Mouse (Mus musculus) liver, postnatal 0 days (tissue): Measurements from ENCODE around the gene Gm20388. TPM values are rescaled to one million over a fixed set of nuclear protein-coding genes. Genes with fewer than 3 reads are reported as not detected.
A peak's percentile ranks its signal among the peaks of the same experiment; 100 is the strongest.

ENCODE experiments used
- ATAC-seq: fragments of 200-750 bp; cut with Nextera tagmentation; 2 replicates; pipeline ENCODE4 v1.8.0; 2017; ENCODE audit warnings: mild to moderate bottlenecking, moderate library complexity
- DNase-seq: peaks from one replicate; pipeline ENCODE4 v3.0.0-alpha.2; 2016
- H3K27ac ChIP-seq: fragments of 300-500 bp; sonication (generic); 2 replicates; pipeline ENCODE4 v1.5.1; 2014; ENCODE audit warnings: antibody characterized with exemption, moderate library complexity, mild to moderate bottlenecking, low read depth
- H3K27me3 ChIP-seq: fragments of 300-500 bp; sonication (generic); 2 replicates; pipeline ENCODE4 v1.6.1; 2014; ENCODE audit warnings: low read length, control low read depth, mixed read lengths; ENCODE audit not compliant: insufficient read depth
- H3K36me3 ChIP-seq: fragments of 300-500 bp; sonication (generic); replicated peaks from 2 replicates; pipeline ENCODE4 v1.6.1; 2014; ENCODE audit warnings: mild to moderate bottlenecking, control low read depth, low read length, moderate library complexity, mixed read lengths; ENCODE audit not compliant: insufficient read depth
- H3K4me1 ChIP-seq: fragments of 300-500 bp; sonication (generic); 2 replicates; pipeline ENCODE4 v1.6.1; 2014; ENCODE audit warnings: antibody characterized with exemption, mild to moderate bottlenecking, control low read depth; ENCODE audit not compliant: insufficient read depth
- H3K4me2 ChIP-seq: fragments of 300-500 bp; sonication (generic); 2 replicates; pipeline ENCODE4 v1.6.1; 2014; ENCODE audit warnings: low read depth, mild to moderate bottlenecking, low read length, moderate library complexity, mixed read lengths
- H3K4me3 ChIP-seq: fragments of 300-500 bp; sonication (generic); 2 replicates; pipeline ENCODE4 v1.5.1; 2014; ENCODE audit warnings: low read depth, low read length
- H3K9ac ChIP-seq: fragments of 300-500 bp; sonication (generic); replicated peaks from 2 replicates; pipeline ENCODE4 v1.6.1; 2014; ENCODE audit warnings: mild to moderate bottlenecking, moderate library complexity
- H3K9me3 ChIP-seq: fragments of 300-500 bp; sonication (generic); 2 replicates; pipeline ENCODE4 v1.6.1; 2016; ENCODE audit warnings: mild to moderate bottlenecking, control low read depth, low read length, mixed read lengths
- CTCF ChIP-seq: sonication (generic); IDR thresholded peaks from 2 replicates; pipeline ENCODE4 v1.5.1; 2016; ENCODE audit warnings: antibody characterized with exemption, low read depth
- EP300 ChIP-seq: IDR thresholded peaks from 2 replicates; pipeline ENCODE4 v1.6.1; 2016; ENCODE audit warnings: antibody characterized with exemption, low read depth, mild to moderate bottlenecking
- WGBS: fragments of 180-500 bp; shearing (Covaris S2); extraction: QIAGEN DNeasy Blood & Tissue Kit; methylation state at CpG from one replicate; pipeline ENCODE4 v1.1.7; 2014; ENCODE audit not compliant: insufficient replicate concordance; 5-methylcytosine and 5-hydroxymethylcytosine counted together
- polyA plus RNA-seq: library from polyadenylated mRNA; unstranded; fragments of >200 nt; fragmentation: Nextera tagmentation; extraction: Ambion mirVana; gene quantifications from 2 replicates; pipeline ENCODE4 v1.2.1, GENCODE M21; 2015

Gene Gm20388
- polyA plus RNA-seq, 1 experiment from 2014 or later = not detected

GRCm38 (mm10) chr8:120667561-120668373 lies 757.1 kb downstream of the Gm20388 start, which contains the start of the genes Gm27021 and Cox4i1:
TSS of gene Gm27021 (minus strand) at chr8:120668079.
TSS of gene Cox4i1 (plus strand) at chr8:120668222.
- no peaks in the 10 kb centered on the region for H3K9me3 ChIP-seq
- H3K27me3 ChIP-seq = no peaks in the 10 kb centered on the region
- H3K4me1 ChIP-seq = peaks cover 31% of the 10 kb centered on the region
- ATAC-seq (peak; percentile 94), DNase-seq (peak; percentile 99)
- H3K36me3 ChIP-seq = peaks cover 29% of the 10 kb centered on the region
- H3K27ac ChIP-seq = peak within 1 kb of the TSS; percentile 97
- peak within 1 kb of the TSS; percentile 85 for H3K4me2 ChIP-seq
- H3K9ac ChIP-seq = peak within 1 kb of the TSS; percentile 96
- TF ChIP-seq EP300 (no peak), CTCF (peak; percentile 25)
- WGBS = under 1% methylated on average over 91 of the region's 105 CpGs
- H3K4me3 ChIP-seq = peak within 1 kb of the TSS; percentile 89

- ATAC-seq (peak; percentile 62), DNase-seq (no peak)
- Histone ChIP-seq H3K9me3 (no peaks in the 10 kb centered on the region), H3K4me3 (peak within 1 kb of the TSS; percentile 89), H3K9ac (peak within 1 kb of the TSS; percentile 96), H3K27me3 (no peaks in the 10 kb centered on the region), H3K27ac (peak within 1 kb of the TSS; percentile 97), H3K36me3 (peaks cover 35% of the 10 kb centered on the region), H3K4me1 (peaks cover 31% of the 10 kb centered on the region), H3K4me2 (peak within 1 kb of the TSS; percentile 85)
- WGBS = 1% methylated on average over 45 of the region's 51 CpGs
- TF ChIP-seq CTCF (no peak), EP300 (no peak)
Measured at GRCm38 (mm10) chr8:120668374-120668905, 757.8 kb downstream of the Gm20388 start, which contains the start of gene Emc8. TSS of gene Emc8 (minus strand) at chr8:120668573.

- no peak overlapping the region for H3K4me2 ChIP-seq
- no peaks in the 10 kb centered on the region for H3K27me3 ChIP-seq
- H3K27ac ChIP-seq = no peak overlapping the region
- H3K36me3 ChIP-seq = peaks cover 41% of the 10 kb centered on the region
- TF ChIP-seq CTCF (no peak), EP300 (no peak)
- H3K4me1 ChIP-seq = peaks cover 10% of the 10 kb centered on the region
- no peak for ATAC-seq
- H3K9ac ChIP-seq = no peak overlapping the region
- DNase-seq = no peak
- H3K9me3 ChIP-seq = no peaks in the 10 kb centered on the region
- H3K4me3 ChIP-seq = no peak overlapping the region
- WGBS = 78% methylated on average over 6 of the region's 6 CpGs
Measured at GRCm38 (mm10) chr8:120671775-120672174, 761.1 kb downstream of the Gm20388 start.

GRCm38 (mm10) chr8:120672626-120673229 lies 762.1 kb downstream of the Gm20388 start:
- no peak overlapping the region for H3K4me3 ChIP-seq
- H3K9ac ChIP-seq = no peak overlapping the region
- H3K9me3 ChIP-seq = no peaks in the 10 kb centered on the region
- TF ChIP-seq CTCF = no peak
- TF ChIP-seq EP300 = no peak
- no peaks in the 10 kb centered on the region for H3K27me3 ChIP-seq
- H3K4me2 ChIP-seq = no peak overlapping the region
- peaks cover 6% of the 10 kb centered on the region; the same call in 1 of the 2 replicates for H3K4me1 ChIP-seq
- DNase-seq = no peak
- no peak for ATAC-seq
- peaks cover 41% of the 10 kb centered on the region for H3K36me3 ChIP-seq
- WGBS = 89% methylated on average over 16 of the region's 16 CpGs
- no peak overlapping the region for H3K27ac ChIP-seq

- no peak for TF ChIP-seq CTCF
- no peak for TF ChIP-seq EP300
- Histone ChIP-seq H3K9me3 (no peaks in the 10 kb centered on the region), H3K27ac (no peak overlapping the region), H3K4me2 (no peak overlapping the region), H3K9ac (no peak overlapping the region), H3K4me1 (peaks cover 6% of the 10 kb centered on the region; the same call in 1 of the 2 replicates), H3K27me3 (no peaks in the 10 kb centered on the region), H3K36me3 (peaks cover 41% of the 10 kb centered on the region), H3K4me3 (no peak overlapping the region)
- DNase-seq (no peak), ATAC-seq (no peak)
- 92% methylated on average over 7 of the region's 7 CpGs for WGBS
Measured at GRCm38 (mm10) chr8:120673298-120673697, 762.7 kb downstream of the Gm20388 start.

- Histone ChIP-seq H3K36me3 (peaks cover 32% of the 10 kb centered on the region), H3K4me3 (no peak overlapping the region), H3K4me2 (no peak overlapping the region), H3K9ac (no peak overlapping the region), H3K4me1 (no peaks in the 10 kb centered on the region; the same call in 1 of the 2 replicates), H3K9me3 (no peaks in the 10 kb centered on the region), H3K27ac (no peak overlapping the region), H3K27me3 (no peaks in the 10 kb centered on the region)
- no peak for TF ChIP-seq CTCF
- TF ChIP-seq EP300 = no peak
- WGBS = 84% methylated on average over 8 of the region's 8 CpGs
- no peak for DNase-seq
- no peak for ATAC-seq
Measured at GRCm38 (mm10) chr8:120675718-120676117, 765.1 kb downstream of the Gm20388 start.
